Mouse (Mus musculus) spleen, adult 2 months (tissue): ENCODE data around the gene Pgghg.

Experiments
- CTCF ChIP-seq: fragments of 200-500 bp; IDR thresholded peaks from 2 replicates; pipeline ENCODE4 v1.5.1; 2011; ENCODE audit warnings: mild to moderate bottlenecking, inconsistent platforms; ENCODE audit not compliant: insufficient read depth, insufficient read length, insufficient replicate concordance; ENCODE audit errors: extremely low read depth
- POLR2A ChIP-seq: fragments of 200-500 bp; IDR thresholded peaks from 2 replicates; pipeline ENCODE4 v1.6.1; 2011; ENCODE audit warnings: low read depth, low read length, inconsistent platforms

- TF ChIP-seq CTCF (no peak), POLR2A (no peak)
Observed at GRCm38 (mm10) chr7:140919911-140920310, 21.3 kb upstream of the Pgghg start.
